Mouse (Mus musculus) heart, adult 2 months (tissue): ENCODE results near the gene Tor2a. TPM values are rescaled to one million over a fixed set of nuclear protein-coding genes. Genes with fewer than 3 reads are reported as not detected.
A peak's percentile ranks its signal among the peaks of the same experiment; 100 is the strongest.

Experiments used
- DNase-seq, 2 experiments: peaks; one replicate each; pipeline ENCODE4 v3.0.0; 2021
- H3K27ac ChIP-seq: fragments of 200-600 bp; 2 replicates; pipeline ENCODE4 v1.8.1; 2022
- H3K27me3 ChIP-seq: fragments of 200-500 bp; 2 replicates; pipeline ENCODE4 v1.6.1; 2012; ENCODE audit warnings: mild to moderate bottlenecking, low read length, inconsistent platforms, mixed read lengths; ENCODE audit not compliant: control insufficient read depth, insufficient read depth
- H3K36me3 ChIP-seq: fragments of 200-500 bp; 2 replicates; pipeline ENCODE4 v1.6.1; 2012; ENCODE audit warnings: low read length, inconsistent platforms; ENCODE audit not compliant: control insufficient read depth, insufficient read depth
- H3K4me1 ChIP-seq: fragments of 200-500 bp; 2 replicates; pipeline ENCODE4 v1.6.1; 2011; ENCODE audit warnings: low read length; ENCODE audit not compliant: control insufficient read depth, insufficient read depth
- H3K4me3 ChIP-seq: fragments of 200-600 bp; 2 replicates; pipeline ENCODE4 v1.8.1; 2022
- H3K79me2 ChIP-seq: fragments of 200-500 bp; replicated peaks from 2 replicates; pipeline ENCODE4 v1.6.1; 2012; ENCODE audit warnings: mild to moderate bottlenecking, inconsistent platforms, low read length, moderate library complexity, mixed read lengths; ENCODE audit not compliant: control insufficient read depth, insufficient read depth
- H3K9ac ChIP-seq: fragments of 200-500 bp; 2 replicates; pipeline ENCODE4 v1.6.1; 2012; ENCODE audit warnings: low read depth, mild to moderate bottlenecking, control low read depth, inconsistent platforms, low read length, mixed read lengths
- CTCF ChIP-seq: fragments of 200-600 bp; IDR thresholded peaks from 2 replicates; pipeline ENCODE4 v1.8.1; 2022; ENCODE audit warnings: antibody characterized with exemption, mild to moderate bottlenecking, moderate library complexity
- EP300 ChIP-seq: fragments of 200-500 bp; IDR thresholded peaks from 2 replicates; pipeline ENCODE4 v1.6.1; 2011; ENCODE audit warnings: low read depth, low read length, control low read depth; ENCODE audit not compliant: insufficient read depth
- POLR2A ChIP-seq: fragments of 200-500 bp; IDR thresholded peaks from 2 replicates; pipeline ENCODE4 v1.6.1; 2011; ENCODE audit warnings: mild to moderate bottlenecking, low read depth, low read length, control low read depth; ENCODE audit not compliant: insufficient read depth
- WGBS: fragments of 180-500 bp; shearing (Covaris S2); methylation state at CpG from one replicate; pipeline ENCODE4 v1.1.7; 2018; 5-methylcytosine and 5-hydroxymethylcytosine counted together
- intact Hi-C: fragments of 180-260 bp; cut with DNase I; formaldehyde crosslinking; loops from one replicate; pipeline ENCODE4 v1.15.1; 2025
- polyA plus RNA-seq: library from polyadenylated mRNA; depleted of rRNA; stranded (reverse); fragments of >200 nt; gene quantifications from 2 replicates; pipeline ENCODE4 v1.2.3, GENCODE M21; 2012
- total RNA-seq, 2 experiments: library from RNA; stranded (reverse); gene quantifications; 2 replicates each; pipeline ENCODE4 v1.2.3; 2021

Gene Tor2a
- total and polyA plus RNA-seq, 3 experiments = 8.2 to 22.2 (median 9.4) TPM

- Histone ChIP-seq H3K9ac (no peak overlapping the region), H3K36me3 (peaks cover 2% of the 10 kb centered on the region), H3K27me3 (no peaks in the 10 kb centered on the region), H3K27ac (peak overlapping the region; percentile 87), H3K4me1 (peaks cover 22% of the 10 kb centered on the region), H3K4me3 (no peak overlapping the region; the same call in 1 of the 2 replicates), H3K79me2 (no peaks in the 10 kb centered on the region)
- WGBS = 41% methylated on average over 6 of the region's 6 CpGs
- DNase-seq = no peak
- intact Hi-C loops = loop anchor here (5.0 kb wide), 1 partner anchor 80 kb away; no protein-coding TSS in a partner anchor
- TF ChIP-seq EP300 (peak; percentile 51; the same call in 1 of the 2 replicates), POLR2A (peak; percentile 52), CTCF (no peak)
These were observed 24.3 kb upstream of the Tor2a start for GRCm38 (mm10) chr2:32732695-32733094.

GRCm38 (mm10) chr2:32734480-32734879 lies 22.6 kb upstream of the Tor2a start:
- Histone ChIP-seq H3K27ac (peak overlapping the region; percentile 79), H3K27me3 (no peaks in the 10 kb centered on the region), H3K9ac (peak overlapping the region; percentile 30; the same call in 1 of the 2 replicates), H3K36me3 (peaks cover 6% of the 10 kb centered on the region), H3K4me3 (peak overlapping the region; percentile 7), H3K79me2 (no peaks in the 10 kb centered on the region), H3K4me1 (peaks cover 22% of the 10 kb centered on the region)
- WGBS = 39% methylated on average over 4 of the region's 4 CpGs
- intact Hi-C loops = loop anchor here (5.0 kb wide), 1 partner anchor 82 kb away; no protein-coding TSS in a partner anchor
- DNase-seq = no peak
- TF ChIP-seq EP300 (no peak), POLR2A (0 out of 2 replicates have a peak, but pooled peaks have one; percentile 29)

- TF ChIP-seq EP300 (peak; percentile 100), POLR2A (peak; percentile 54; the same call in 1 of the 2 replicates), CTCF (no peak)
- intact Hi-C loops = loop anchor here (5.0 kb wide), 1 partner anchor 83 kb away; no protein-coding TSS in a partner anchor
- Histone ChIP-seq H3K27me3 (no peaks in the 10 kb centered on the region), H3K79me2 (no peaks in the 10 kb centered on the region), H3K4me3 (peak overlapping the region; percentile 35), H3K4me1 (peaks cover 24% of the 10 kb centered on the region), H3K9ac (peak overlapping the region; percentile 30; the same call in 1 of the 2 replicates), H3K27ac (peak overlapping the region; percentile 79), H3K36me3 (peaks cover 6% of the 10 kb centered on the region)
- 47% methylated on average over 4 of the region's 4 CpGs for WGBS
- peak; percentile 83 to 87 for DNase-seq
These were observed 22.1 kb upstream of the Tor2a start for GRCm38 (mm10) chr2:32734933-32735332.

- H3K9ac ChIP-seq = peak overlapping the region; percentile 34; the same call in 1 of the 2 replicates
- peaks cover 1% of the 10 kb centered on the region; the same call in 1 of the 2 replicates for H3K27me3 ChIP-seq
- peaks cover 2% of the 10 kb centered on the region; the same call in 1 of the 2 replicates for H3K79me2 ChIP-seq
- peak overlapping the region; percentile 79 for H3K27ac ChIP-seq
- intact Hi-C loops = no loop called here
- TF ChIP-seq CTCF (no peak), POLR2A (no peak), EP300 (no peak)
- peaks cover 8% of the 10 kb centered on the region for H3K36me3 ChIP-seq
- H3K4me1 ChIP-seq = peaks cover 21% of the 10 kb centered on the region
- H3K4me3 ChIP-seq = peak overlapping the region; percentile 16; the same call in 1 of the 2 replicates
- DNase-seq = no peak
- WGBS = 60% methylated on average over 3 of the region's 3 CpGs
These were observed 20.7 kb upstream of the Tor2a start for GRCm38 (mm10) chr2:32736306-32736829.

- Histone ChIP-seq H3K27me3 (peaks cover 2% of the 10 kb centered on the region; the same call in 1 of the 2 replicates), H3K4me1 (peaks cover 20% of the 10 kb centered on the region), H3K4me3 (no peak overlapping the region), H3K27ac (peak overlapping the region; percentile 79), H3K9ac (0 out of 2 replicates have a peak overlapping the region, but pooled peaks have one; percentile 17), H3K36me3 (peaks cover 8% of the 10 kb centered on the region), H3K79me2 (peaks cover 5% of the 10 kb centered on the region)
- TF ChIP-seq EP300 (no peak), CTCF (peak; percentile 18; the same call in 1 of the 2 replicates)
- no peak for DNase-seq
- WGBS = 39% methylated on average over 6 of the region's 6 CpGs
- intact Hi-C loops = no loop called here
These were observed 20.0 kb upstream of the Tor2a start for GRCm38 (mm10) chr2:32737008-32737407.

- WGBS = 49% methylated on average over 4 of the region's 4 CpGs
- TF ChIP-seq CTCF (no peak), POLR2A (no peak), EP300 (no peak)
- no peak overlapping the region for H3K9ac ChIP-seq
- H3K27me3 ChIP-seq = peaks cover 2% of the 10 kb centered on the region; the same call in 1 of the 2 replicates
- peaks cover 8% of the 10 kb centered on the region for H3K36me3 ChIP-seq
- intact Hi-C loops = no loop called here
- H3K79me2 ChIP-seq = peaks cover 5% of the 10 kb centered on the region
- peak overlapping the region; percentile 31; the same call in 1 of the 2 replicates for H3K27ac ChIP-seq
- DNase-seq = no peak
- no peak overlapping the region for H3K4me3 ChIP-seq
- peaks cover 12% of the 10 kb centered on the region for H3K4me1 ChIP-seq
These were observed 17.7 kb upstream of the Tor2a start for GRCm38 (mm10) chr2:32739311-32739710.
